Mouse (Mus musculus): ENCODE data around the gene Nek5. TPM values are rescaled to one million over a fixed set of nuclear protein-coding genes. Genes with fewer than 3 reads are reported as not detected.

Gene Nek5
- polyA plus RNA-seq, 1 experiment from 2014 or later = 0.56 TPM

- Histone ChIP-seq H3K9ac (replicated peaks) (no peak overlapping the region), H3K27me3 (replicated peaks) (no peaks in the 10 kb centered on the region), H3K27ac (replicated peaks) (no peak overlapping the region), H3K36me3 (no peaks in the 10 kb centered on the region), H3K4me1 (peaks cover 9% of the 10 kb centered on the region; the same call in 1 of the 2 replicates), H3K4me2 (no peak overlapping the region), H3K4me3 (replicated peaks) (no peak overlapping the region), H3K9me3 (replicated peaks) (no peaks in the 10 kb centered on the region)
- ATAC-seq (ENCODE audit: low FRiP score) = no peak
- WGBS = 55% methylated on average over 12 of the region's 12 CpGs
These were observed 81.1 kb downstream of the Nek5 start for GRCm38 (mm10) chr8:22043706-22044105.

DNA sequence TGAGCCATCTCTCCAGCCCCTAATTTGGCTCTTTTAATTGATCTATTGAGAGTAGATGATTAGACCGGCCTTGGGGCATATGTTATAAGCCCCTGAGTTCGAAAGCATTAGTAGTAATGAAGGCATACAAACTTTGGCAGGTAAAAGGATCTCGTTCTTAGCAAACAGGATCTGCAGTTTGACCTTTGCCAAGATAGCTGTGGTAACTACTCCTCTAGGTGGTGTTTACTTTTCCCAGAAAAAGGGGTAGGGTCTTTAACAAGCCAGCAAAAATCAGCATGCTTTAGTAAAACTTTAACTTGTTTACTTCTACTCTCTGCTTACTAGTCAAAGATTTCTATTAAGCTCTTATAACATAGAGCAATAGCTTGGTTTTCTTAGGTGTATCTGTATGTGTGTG is 82.3 kb downstream of the Nek5 start:
- WGBS = 85% methylated on average over 3 of the region's 3 CpGs
- Histone ChIP-seq H3K4me1 (peaks cover 9% of the 10 kb centered on the region; the same call in 1 of the 2 replicates), H3K36me3 (no peaks in the 10 kb centered on the region), H3K27me3 (replicated peaks) (no peaks in the 10 kb centered on the region), H3K4me2 (no peak overlapping the region), H3K9me3 (replicated peaks) (no peaks in the 10 kb centered on the region), H3K27ac (replicated peaks) (no peak overlapping the region), H3K4me3 (replicated peaks) (no peak overlapping the region), H3K9ac (replicated peaks) (no peak overlapping the region)
- ATAC-seq (ENCODE audit: low FRiP score) = no peak

- no peak overlapping the region for H3K4me2 ChIP-seq
- no peak overlapping the region for H3K27ac ChIP-seq (replicated peaks)
- no peaks in the 10 kb centered on the region for H3K9me3 ChIP-seq (replicated peaks)
- H3K9ac ChIP-seq (replicated peaks) = no peak overlapping the region
- 39% methylated on average over 6 of the region's 6 CpGs for WGBS
- peak; percentile 18; the same call in 1 of the 2 replicates for ATAC-seq (ENCODE audit: low FRiP score)
- H3K4me1 ChIP-seq = peaks cover 9% of the 10 kb centered on the region; the same call in 1 of the 2 replicates
- no peaks in the 10 kb centered on the region for H3K36me3 ChIP-seq
- no peak overlapping the region for H3K4me3 ChIP-seq (replicated peaks)
- H3K27me3 ChIP-seq (replicated peaks) = no peaks in the 10 kb centered on the region
These were observed 84.7 kb downstream of the Nek5 start for GRCm38 (mm10) chr8:22040153-22040509.

GRCm38 (mm10) chr8:22039468-22040152 is 85.2 kb downstream of the Nek5 start:
- no peaks in the 10 kb centered on the region for H3K36me3 ChIP-seq
- no peak overlapping the region for H3K9ac ChIP-seq (replicated peaks)
- no peak overlapping the region; the same call in 1 of the 2 replicates for H3K4me3 ChIP-seq (replicated peaks)
- peak overlapping the region; percentile 41 for H3K4me2 ChIP-seq
- H3K9me3 ChIP-seq (replicated peaks) = no peaks in the 10 kb centered on the region
- 18% methylated on average over 15 of the region's 15 CpGs for WGBS
- H3K27me3 ChIP-seq (replicated peaks) = no peaks in the 10 kb centered on the region
- peak; percentile 71 for ATAC-seq (ENCODE audit: low FRiP score)
- peaks cover 9% of the 10 kb centered on the region; the same call in 1 of the 2 replicates for H3K4me1 ChIP-seq
- H3K27ac ChIP-seq (replicated peaks) = 0 out of 2 replicates have a peak overlapping the region, but pooled peaks have one; percentile 37

DNA sequence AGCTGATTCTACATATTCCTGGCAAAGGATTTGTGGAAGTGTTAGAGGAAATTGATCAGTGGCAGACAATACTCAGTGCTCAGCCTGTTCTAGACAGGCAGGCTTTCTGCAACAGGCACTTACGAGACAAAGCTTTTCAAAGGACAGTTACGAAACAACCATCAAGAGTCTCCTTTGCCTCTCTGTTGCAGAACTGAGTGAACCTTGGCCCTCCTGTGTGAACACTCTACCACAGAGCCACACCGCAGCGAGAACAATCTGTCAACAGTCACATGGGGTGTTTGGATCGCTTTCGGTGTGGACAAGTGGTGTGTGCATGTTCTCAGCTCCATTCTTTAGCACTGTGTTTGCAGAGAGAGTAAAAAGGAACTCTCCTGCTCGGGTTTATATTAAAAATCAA is 87.8 kb downstream of the Nek5 start:
- ATAC-seq (ENCODE audit: low FRiP score) = no peak
- 83% methylated on average over 7 of the region's 7 CpGs for WGBS

DNA sequence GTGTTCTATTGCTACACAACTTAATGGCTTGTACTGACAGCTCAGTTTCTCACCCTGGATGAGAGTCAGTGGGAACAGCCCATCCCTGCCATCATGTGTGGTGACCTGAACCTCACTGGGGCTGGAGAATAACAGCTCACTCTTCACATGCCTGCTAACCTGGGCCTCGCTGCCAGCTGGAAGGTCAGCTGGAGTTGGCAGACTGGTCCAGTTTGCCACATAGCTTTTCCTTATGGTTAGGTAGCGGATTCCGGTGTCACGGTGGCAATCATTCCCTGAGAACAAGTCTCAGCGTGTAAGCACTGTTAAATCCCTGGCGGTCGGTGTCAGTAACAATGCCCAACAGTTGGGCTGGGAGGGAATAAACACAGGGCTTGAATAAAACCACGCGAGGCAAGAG is 88.7 kb downstream of the Nek5 start:
- Histone ChIP-seq H3K4me3 (replicated peaks) (no peak overlapping the region), H3K36me3 (no peaks in the 10 kb centered on the region), H3K4me1 (peaks cover 9% of the 10 kb centered on the region; the same call in 1 of the 2 replicates), H3K27ac (replicated peaks) (no peak overlapping the region), H3K4me2 (no peak overlapping the region), H3K27me3 (replicated peaks) (no peaks in the 10 kb centered on the region), H3K9ac (replicated peaks) (no peak overlapping the region), H3K9me3 (replicated peaks) (no peaks in the 10 kb centered on the region)
- WGBS = 92% methylated on average over 9 of the region's 9 CpGs
- ATAC-seq (ENCODE audit: low FRiP score) = no peak

More for the DNA sequence above, 87.8 kb downstream of the Nek5 start:
- no peaks in the 10 kb centered on the region for H3K27me3 ChIP-seq (replicated peaks)
- peaks cover 9% of the 10 kb centered on the region; the same call in 1 of the 2 replicates for H3K4me1 ChIP-seq
- H3K27ac ChIP-seq (replicated peaks) = no peak overlapping the region
- no peak overlapping the region for H3K9ac ChIP-seq (replicated peaks)
- H3K36me3 ChIP-seq = no peaks in the 10 kb centered on the region
- H3K4me3 ChIP-seq (replicated peaks) = no peak overlapping the region
- no peaks in the 10 kb centered on the region for H3K9me3 ChIP-seq (replicated peaks)
- no peak overlapping the region for H3K4me2 ChIP-seq

- ATAC-seq (ENCODE audit: low FRiP score) = no peak
- no peak overlapping the region for H3K27ac ChIP-seq (replicated peaks)
- H3K4me2 ChIP-seq = no peak overlapping the region
- no peaks in the 10 kb centered on the region for H3K4me1 ChIP-seq
- WGBS = 93% methylated on average over 3 of the region's 3 CpGs
- H3K9ac ChIP-seq (replicated peaks) = no peak overlapping the region
- no peak overlapping the region for H3K4me3 ChIP-seq (replicated peaks)
- H3K27me3 ChIP-seq (replicated peaks) = no peaks in the 10 kb centered on the region
- no peaks in the 10 kb centered on the region for H3K9me3 ChIP-seq (replicated peaks)
- no peaks in the 10 kb centered on the region for H3K36me3 ChIP-seq
These were observed 93.9 kb downstream of the Nek5 start for GRCm38 (mm10) chr8:22030990-22031389.

DNA sequence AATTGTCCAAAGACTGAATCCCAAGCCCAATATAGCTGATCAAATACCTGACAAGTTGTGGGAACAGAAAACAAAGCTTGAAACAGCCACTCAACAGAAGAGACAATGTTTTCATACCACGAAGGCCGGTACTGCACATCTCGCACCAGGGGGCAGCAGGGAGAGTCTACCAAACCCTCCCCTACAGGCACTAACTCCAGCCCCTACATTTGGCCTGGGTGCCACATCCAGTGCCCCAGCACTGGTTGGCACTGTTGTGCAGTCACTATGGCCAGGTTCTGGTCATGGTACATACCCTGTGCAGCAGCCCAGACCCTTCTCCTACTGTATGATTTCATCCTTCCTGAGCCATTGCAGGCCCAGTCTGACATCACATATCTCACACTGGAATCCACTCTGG is 95.9 kb downstream of the Nek5 start:
- Histone ChIP-seq H3K27ac (replicated peaks) (no peak overlapping the region), H3K27me3 (replicated peaks) (no peaks in the 10 kb centered on the region), H3K9me3 (replicated peaks) (no peaks in the 10 kb centered on the region), H3K4me3 (replicated peaks) (no peak overlapping the region), H3K4me2 (no peak overlapping the region), H3K4me1 (no peaks in the 10 kb centered on the region), H3K9ac (replicated peaks) (no peak overlapping the region), H3K36me3 (no peaks in the 10 kb centered on the region)
- WGBS = 90% methylated on average over 3 of the region's 3 CpGs
- ATAC-seq (ENCODE audit: low FRiP score) = no peak

GRCm38 (mm10) chr8:22025241-22025640 is 99.6 kb downstream of the Nek5 start:
- Histone ChIP-seq H3K4me2 (no peak overlapping the region), H3K36me3 (no peaks in the 10 kb centered on the region), H3K27ac (replicated peaks) (no peak overlapping the region), H3K4me1 (no peaks in the 10 kb centered on the region), H3K27me3 (replicated peaks) (no peaks in the 10 kb centered on the region), H3K9ac (replicated peaks) (no peak overlapping the region), H3K4me3 (replicated peaks) (no peak overlapping the region), H3K9me3 (replicated peaks) (no peaks in the 10 kb centered on the region)
- ATAC-seq (ENCODE audit: low FRiP score) = no peak
- WGBS = 77% methylated on average over 4 of the region's 4 CpGs

Other genes starting within 250 kb of the Nek5 start
- gene Defb9, start 239.6 kb downstream of the Nek5 start, polyA plus RNA-seq (2015; fragmentation: Nextera tagmentation; extraction: Ambion mirVana) = not detected in 2 replicates
- gene Defb11, start 218.6 kb downstream of the Nek5 start, polyA plus RNA-seq (2015; fragmentation: Nextera tagmentation; extraction: Ambion mirVana) = not detected in 2 replicates
- gene Defb15, start 192.3 kb downstream of the Nek5 start, polyA plus RNA-seq (2015; fragmentation: Nextera tagmentation; extraction: Ambion mirVana) = not detected in 2 replicates
- gene Defb35, start 186.7 kb downstream of the Nek5 start, polyA plus RNA-seq (2015; fragmentation: Nextera tagmentation; extraction: Ambion mirVana) = not detected in 2 replicates
- not detected in 2 replicates for gene Defb13, start 178.3 kb downstream of the Nek5 start, polyA plus RNA-seq (2015; fragmentation: Nextera tagmentation; extraction: Ambion mirVana)
- not detected in 2 replicates for gene Fam90a1a, start 166.3 kb downstream of the Nek5 start, polyA plus RNA-seq (2015; fragmentation: Nextera tagmentation; extraction: Ambion mirVana)
- gene Ccdc70, start 155.3 kb downstream of the Nek5 start, polyA plus RNA-seq (2015; fragmentation: Nextera tagmentation; extraction: Ambion mirVana) = not detected in 2 replicates
- 1.1 and 2.1 TPM in 2 replicates for gene Atp7b, start 64.7 kb downstream of the Nek5 start, polyA plus RNA-seq (2015; fragmentation: Nextera tagmentation; extraction: Ambion mirVana)
- 37.7 and 40.4 TPM in 2 replicates for gene Alg11, start 64.3 kb downstream of the Nek5 start, polyA plus RNA-seq (2015; fragmentation: Nextera tagmentation; extraction: Ambion mirVana)
- 8.0 and 8.6 TPM in 2 replicates for gene Nek3, start 41.4 kb upstream of the Nek5 start, polyA plus RNA-seq (2015; fragmentation: Nextera tagmentation; extraction: Ambion mirVana)
- gene Ckap2, start 60.8 kb upstream of the Nek5 start, polyA plus RNA-seq (2015; fragmentation: Nextera tagmentation; extraction: Ambion mirVana) = 10.6 and 17.4 TPM in 2 replicates
- 44.3 and 45.9 TPM in 2 replicates for gene Vps36, start 67.8 kb upstream of the Nek5 start, polyA plus RNA-seq (2015; fragmentation: Nextera tagmentation; extraction: Ambion mirVana)
- 7.4 and 9.5 TPM in 2 replicates for gene Thsd1, start 102.3 kb upstream of the Nek5 start, polyA plus RNA-seq (2015; fragmentation: Nextera tagmentation; extraction: Ambion mirVana)
- not detected in 2 replicates for gene Tpte, start 158.4 kb upstream of the Nek5 start, polyA plus RNA-seq (2015; fragmentation: Nextera tagmentation; extraction: Ambion mirVana)